Mouse (Mus musculus) right cerebral cortex, postnatal 25 days (tissue): ENCODE data around the gene Strap.

ENCODE experiments used
- DNase-seq: peaks from one replicate; pipeline ENCODE4 v3.0.0; 2022

Gene Strap

GRCm38 (mm10) chr6:137776981-137777380 is 42.1 kb downstream of the Strap start:
- no peak for DNase-seq

DNA sequence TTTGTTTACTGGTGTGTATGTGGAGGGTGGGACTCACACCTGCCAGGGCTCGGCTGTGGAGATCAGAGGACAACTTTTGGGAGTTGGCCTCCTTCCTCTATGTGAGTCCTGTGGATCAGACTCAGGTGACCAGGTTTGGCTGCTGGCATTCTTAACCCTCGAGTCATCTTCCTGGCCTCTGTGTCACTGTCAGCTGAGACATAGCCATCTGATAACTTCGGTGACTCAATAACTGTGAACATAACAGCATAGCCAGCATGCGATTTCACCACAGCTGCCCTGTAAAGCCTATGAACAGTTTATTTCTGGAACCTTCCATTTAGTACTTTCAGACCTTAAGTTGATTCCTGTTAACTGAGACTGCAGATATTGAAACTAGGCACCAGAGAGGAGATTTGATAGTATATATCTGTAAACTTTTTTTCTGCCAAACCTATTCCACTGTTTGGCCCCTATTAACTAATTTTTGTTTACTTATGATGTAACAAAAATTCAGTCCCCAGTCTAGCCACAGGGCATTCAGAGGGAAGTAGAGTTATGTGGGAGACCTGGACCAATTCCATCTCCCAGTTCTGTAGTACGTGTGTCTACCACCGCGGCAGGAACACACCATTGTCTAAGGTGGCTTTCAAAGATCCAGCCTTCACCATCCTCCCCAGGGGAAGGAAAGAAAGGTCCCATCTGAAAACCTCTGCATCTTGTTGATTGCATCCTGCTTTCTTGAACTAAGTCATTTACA is 49.2 kb downstream of the Strap start:
- no peak for DNase-seq

DNA sequence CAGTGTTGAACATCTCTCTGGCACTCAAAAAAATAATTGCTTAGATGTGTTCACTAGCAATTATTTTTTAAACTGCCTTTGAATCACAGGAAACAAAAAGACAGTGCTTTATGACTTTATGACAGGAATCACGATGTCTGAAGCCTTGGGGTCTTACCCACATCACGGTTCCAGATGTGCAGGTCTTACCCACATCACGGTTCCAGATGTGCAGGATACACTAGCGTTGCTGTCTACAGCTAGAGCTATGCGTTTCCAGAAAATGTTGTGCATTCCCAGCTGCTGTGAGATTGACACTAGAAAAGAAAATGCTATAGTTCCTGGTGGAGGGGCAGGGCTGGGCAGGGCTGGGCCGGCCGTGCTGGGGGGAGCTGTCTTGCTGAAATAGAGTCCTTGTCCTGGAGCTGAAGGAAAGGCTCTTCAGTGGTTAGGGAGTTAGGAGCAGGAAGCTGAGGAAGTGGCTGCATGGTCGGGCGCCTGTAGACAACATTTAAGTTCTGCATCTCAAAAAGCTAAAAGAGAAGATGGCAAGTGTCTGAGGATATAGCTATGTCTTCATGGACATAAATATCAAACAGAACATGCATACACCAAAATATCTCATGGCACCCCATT is 54.2 kb downstream of the Strap start:
- DNase-seq: no peak

DNA sequence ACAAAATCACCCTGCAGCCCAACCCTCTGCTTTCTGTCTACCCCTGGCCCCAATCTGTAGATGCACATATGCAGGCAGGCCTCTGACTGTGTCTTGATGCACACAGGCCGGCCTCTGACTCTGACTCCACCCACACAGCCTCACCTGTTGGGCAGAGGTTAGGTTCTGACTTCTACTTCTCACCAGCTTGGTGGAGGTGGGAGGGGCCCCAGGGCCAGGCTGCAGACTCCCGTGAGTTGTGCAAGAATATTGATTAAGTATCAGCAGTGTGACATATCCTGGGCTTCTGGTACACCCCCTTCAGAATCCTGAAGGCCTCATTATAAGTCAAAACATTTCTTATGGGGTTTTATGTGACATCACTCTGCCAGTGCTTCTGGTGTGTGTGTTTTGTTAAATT is 54.8 kb downstream of the Strap start:
- DNase-seq: no peak

GRCm38 (mm10) chr6:137795494-137795893 is 60.6 kb downstream of the Strap start:
- no peak for DNase-seq

- peak; percentile 29 for DNase-seq
Observed at GRCm38 (mm10) chr6:137796596-137797567, 62.0 kb downstream of the Strap start.

- DNase-seq: no peak
Observed at GRCm38 (mm10) chr6:137799253-137799652, 64.4 kb downstream of the Strap start.
